Mouse (Mus musculus): ENCODE measurements around the gene Ankrd11.

The Ankrd11 gene

GRCm38 (mm10) chr8:123005328-123005727 lies 36.7 kb downstream of the Ankrd11 start:
- DNase-seq (ENCODE audit: low spot score), result no peak

GRCm38 (mm10) chr8:123004033-123004922 lies 37.8 kb downstream of the Ankrd11 start:
- DNase-seq (ENCODE audit: low spot score), result no peak

DNA sequence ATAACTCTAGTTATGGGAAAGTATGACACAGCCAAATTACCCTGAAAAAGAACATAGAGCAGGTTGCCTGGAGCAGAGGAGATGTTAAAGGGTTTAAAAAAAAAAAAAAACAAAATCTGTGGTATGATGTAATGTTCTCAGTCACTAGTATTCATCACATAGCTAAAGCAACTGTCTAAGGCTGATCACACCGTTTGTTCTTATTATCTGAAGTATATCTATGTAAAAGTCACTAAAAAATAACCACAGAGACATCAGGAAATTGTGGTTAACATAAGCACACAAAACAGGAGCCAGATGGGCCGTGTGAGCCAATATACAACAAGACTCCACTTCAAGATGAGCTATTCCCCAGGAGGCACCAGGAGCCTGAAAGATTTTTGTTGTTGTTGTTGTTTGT lies 41.8 kb downstream of the Ankrd11 start:
- no peak for DNase-seq (ENCODE audit: low spot score)

GRCm38 (mm10) chr8:122997963-122998362 lies 44.1 kb downstream of the Ankrd11 start:
- no peak for DNase-seq (ENCODE audit: low spot score)

DNA sequence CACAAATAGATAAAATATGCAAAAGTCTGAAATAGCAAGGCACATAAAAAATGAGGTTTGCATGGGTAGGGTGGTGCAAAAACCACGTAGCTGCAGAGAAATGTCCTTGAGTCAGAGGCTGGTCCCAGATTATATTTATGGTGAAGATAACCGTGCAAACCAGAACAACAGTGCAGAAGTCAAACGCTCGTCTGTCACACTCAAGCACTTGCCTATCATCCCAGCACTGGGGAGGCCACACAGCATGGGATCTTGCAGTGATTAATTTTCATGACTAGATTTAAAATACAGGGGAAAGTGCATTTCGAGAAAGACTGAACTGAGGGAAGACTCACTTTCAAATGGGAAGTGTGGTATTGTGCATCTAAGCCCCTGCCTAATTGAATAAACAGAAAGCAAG lies 48.3 kb downstream of the Ankrd11 start:
- no peak for DNase-seq (ENCODE audit: low spot score)

DNA sequence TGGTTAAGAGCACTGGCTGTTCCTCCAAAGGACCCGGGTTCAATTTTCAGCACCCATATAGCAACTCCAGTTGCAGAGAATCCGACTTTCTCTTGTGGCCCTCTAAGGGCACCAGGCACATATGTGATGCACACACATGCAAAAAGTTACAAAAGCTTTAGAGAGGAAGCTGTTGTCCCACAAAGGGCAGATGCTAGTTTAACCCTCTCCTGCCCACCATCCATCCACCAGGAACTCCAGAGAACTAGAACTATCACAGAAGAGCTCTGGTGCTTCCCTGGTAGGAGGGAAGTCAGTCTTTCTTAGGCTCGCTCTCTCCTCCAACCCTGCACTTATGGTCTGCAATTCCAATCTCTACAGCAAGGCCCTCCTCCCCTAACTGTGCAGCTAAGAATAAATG lies 49.0 kb downstream of the Ankrd11 start:
- DNase-seq (ENCODE audit: low spot score), result no peak

- no peak for DNase-seq (ENCODE audit: low spot score)
Measured at GRCm38 (mm10) chr8:122992296-122992695, 49.8 kb downstream of the Ankrd11 start.

DNA sequence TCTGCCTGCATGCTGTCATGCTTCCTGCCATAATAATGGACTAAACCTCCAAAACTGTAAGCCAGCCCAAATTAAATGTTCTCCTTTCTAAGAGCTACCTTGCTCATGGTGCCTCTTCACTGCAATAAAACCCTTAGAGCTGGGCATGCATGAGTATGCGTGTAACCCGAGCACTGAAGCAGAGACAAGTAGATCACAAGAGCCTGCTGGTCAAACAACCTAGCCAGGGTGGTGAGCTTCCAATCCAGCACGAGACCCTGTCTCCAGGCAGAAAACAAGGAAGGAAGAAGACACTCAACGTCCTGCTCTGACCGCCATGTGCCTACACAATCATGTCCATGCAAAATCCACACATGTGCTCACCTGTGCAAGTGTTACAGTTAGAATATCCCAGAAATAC lies 50.7 kb downstream of the Ankrd11 start:
- no peak for DNase-seq (ENCODE audit: low spot score)

DNA sequence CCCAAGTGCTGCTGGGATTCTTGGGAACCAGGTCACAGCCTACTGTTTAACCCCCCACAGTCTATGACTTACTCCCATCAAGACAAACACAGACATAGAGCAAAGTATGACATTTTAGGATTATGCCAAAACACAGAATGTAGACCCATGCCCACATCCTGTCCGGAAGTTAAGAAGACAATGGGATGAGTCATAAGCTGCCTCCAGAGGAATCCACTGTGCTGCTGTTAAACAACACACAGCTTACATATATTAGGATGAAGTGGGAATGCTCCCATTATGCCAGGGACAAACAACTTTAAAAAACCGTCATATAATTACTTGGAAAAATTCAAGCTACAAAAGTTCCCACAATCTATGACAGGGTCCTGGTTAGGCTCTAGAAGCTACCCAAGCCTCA lies 52.1 kb downstream of the Ankrd11 start:
- DNase-seq (ENCODE audit: low spot score), result no peak

- DNase-seq (ENCODE audit: low spot score), result no peak
Measured at GRCm38 (mm10) chr8:122988955-122989354, 53.1 kb downstream of the Ankrd11 start.

DNA sequence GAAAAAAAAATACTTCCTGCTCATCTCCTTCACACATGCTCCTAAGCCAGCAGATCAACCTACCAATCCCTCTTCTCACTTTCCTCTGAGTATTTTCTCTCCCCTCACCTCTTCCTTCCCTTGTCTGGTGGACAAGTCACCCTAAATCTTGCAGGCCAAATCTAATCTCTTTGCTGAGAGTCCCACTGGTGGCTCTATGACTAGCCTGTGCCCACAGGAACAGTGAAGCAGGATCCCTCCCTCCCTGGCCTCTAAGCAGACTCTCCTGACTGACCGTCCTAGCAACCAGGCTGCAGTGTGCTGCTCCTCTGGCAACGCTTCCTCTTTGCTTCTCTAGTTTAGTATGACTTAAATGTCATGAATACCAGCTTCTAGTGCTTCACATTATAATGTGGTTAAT lies 54.8 kb downstream of the Ankrd11 start:
- no peak for DNase-seq (ENCODE audit: low spot score)

- DNase-seq (ENCODE audit: low spot score), result no peak
Measured at GRCm38 (mm10) chr8:122986501-122987184, 55.4 kb downstream of the Ankrd11 start.

DNA sequence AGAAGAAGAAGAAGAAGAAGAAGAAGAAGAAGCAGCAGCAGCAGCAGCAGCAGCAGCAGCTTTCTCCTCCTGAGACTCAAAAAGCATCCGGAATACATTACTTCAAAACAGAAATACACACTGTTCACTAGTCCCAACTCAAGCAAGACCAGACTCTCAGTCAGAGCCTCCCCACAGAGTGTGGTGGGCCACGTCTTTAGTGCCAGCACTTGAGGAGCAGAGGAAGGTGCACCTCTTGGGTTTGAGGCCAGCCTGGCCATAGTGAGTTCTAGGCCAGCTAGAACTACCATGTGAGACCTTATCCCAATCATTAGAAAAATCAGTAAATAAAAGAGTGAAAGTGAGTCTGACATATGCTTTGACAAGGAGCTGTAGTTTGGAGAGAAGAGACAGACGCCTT lies 57.9 kb downstream of the Ankrd11 start:
- no peak for DNase-seq (ENCODE audit: low spot score)

DNA sequence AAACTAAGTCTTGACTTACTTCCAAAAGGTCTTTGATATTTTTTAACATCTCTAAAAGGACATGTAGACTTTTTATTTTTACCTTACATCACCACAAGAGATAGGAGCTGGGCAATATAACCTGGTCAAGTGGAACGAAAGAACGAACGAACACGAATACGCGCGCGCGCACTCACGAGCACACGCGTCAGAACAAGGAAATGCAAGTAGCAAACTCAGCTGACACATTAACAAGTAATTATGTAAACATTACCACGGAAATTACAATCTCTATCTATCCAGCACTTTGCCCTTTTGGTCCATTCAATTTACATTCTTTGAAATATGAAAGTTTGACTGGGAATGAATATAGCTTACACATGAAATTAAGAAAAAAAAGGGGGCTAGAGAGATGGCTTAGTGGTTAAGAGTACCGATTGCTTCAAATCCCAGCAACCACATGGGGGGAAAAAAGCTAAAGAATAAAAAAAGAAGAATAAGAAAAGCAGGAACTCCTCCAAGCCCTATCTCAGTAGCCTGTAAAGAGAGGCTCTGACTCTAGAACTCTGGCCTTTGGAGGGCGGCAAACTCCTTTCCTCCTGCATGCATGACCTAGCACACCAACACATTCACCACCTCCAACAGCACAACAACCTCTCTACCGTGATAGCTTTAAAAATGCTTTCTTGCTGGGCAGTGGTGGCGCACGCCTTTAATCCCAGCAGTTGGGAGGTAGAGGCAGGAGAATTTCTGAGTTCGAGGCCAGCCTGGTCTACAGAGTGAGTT lies 58.7 kb downstream of the Ankrd11 start:
- no peak for DNase-seq (ENCODE audit: low spot score)

- DNase-seq (ENCODE audit: low spot score), result peak; percentile 79
Measured at GRCm38 (mm10) chr8:122981646-122982045, 60.4 kb downstream of the Ankrd11 start.

- no peak for DNase-seq (ENCODE audit: low spot score)
Measured at GRCm38 (mm10) chr8:122979865-122980509, 62.1 kb downstream of the Ankrd11 start.

DNA sequence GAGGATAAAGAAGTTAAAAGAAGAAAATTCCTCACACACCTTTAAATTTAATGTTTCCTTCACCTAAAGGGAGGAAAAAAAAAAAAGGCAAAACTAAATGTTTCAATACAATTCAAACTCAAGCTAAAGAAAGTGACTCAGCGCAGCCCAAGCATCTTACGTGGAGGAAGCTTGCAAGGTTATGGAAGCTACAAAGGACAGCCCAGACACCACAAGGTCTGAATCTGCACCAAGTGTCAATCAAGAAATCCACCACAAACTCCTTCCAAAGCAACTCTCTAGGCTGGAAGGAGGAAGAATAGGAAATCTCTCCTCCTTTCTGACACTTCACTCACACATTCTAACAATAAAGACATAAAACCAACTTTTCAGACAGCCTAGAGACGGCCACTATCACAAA lies 62.7 kb downstream of the Ankrd11 start:
- DNase-seq (ENCODE audit: low spot score), result no peak

DNA sequence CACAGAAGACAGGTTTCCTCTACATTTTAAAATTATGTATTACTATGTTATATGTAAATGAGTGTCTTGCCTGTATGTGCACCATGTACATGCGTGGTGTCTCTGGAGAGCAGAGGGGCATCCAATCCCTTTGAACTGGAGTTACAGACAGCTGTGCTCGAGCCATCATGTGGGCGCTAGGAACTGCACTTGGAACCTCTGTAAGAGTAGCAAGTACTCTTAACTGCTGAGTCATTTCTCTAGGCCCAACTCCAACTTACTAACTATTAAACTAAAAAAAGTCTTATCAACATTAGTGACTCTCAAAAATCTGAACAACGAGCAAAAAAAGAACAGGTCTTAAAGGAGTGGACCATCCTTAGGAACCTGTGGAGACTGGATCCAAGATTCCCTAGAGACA lies 66.0 kb downstream of the Ankrd11 start:
- peak; percentile 23 for DNase-seq (ENCODE audit: low spot score)

- no peak for DNase-seq (ENCODE audit: low spot score)
Measured at GRCm38 (mm10) chr8:122969964-122970620, 72.0 kb downstream of the Ankrd11 start.

- DNase-seq (ENCODE audit: low spot score), result no peak
Measured at GRCm38 (mm10) chr8:122968145-122968544, 73.9 kb downstream of the Ankrd11 start.

- no peak for DNase-seq (ENCODE audit: low spot score)
Measured at GRCm38 (mm10) chr8:122966638-122967037, 75.4 kb downstream of the Ankrd11 start.

DNA sequence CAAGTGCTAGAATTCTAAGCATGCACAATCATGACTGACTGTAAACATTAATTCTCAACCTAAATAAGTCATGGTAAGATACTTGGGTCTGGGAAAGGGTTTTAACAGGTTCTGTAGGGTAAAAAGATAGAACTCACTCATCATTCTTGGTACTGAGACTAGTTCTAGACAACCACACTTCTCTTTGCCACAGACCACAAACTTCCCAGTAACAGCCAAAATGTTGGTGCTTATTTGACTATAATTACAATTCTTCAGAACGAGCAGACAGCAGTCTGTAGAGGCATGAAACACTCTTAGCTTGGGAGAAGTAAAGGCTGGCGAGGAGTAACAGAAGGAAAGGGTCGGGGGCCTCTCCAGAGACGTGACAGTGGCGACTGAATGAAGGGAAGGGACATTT lies 80.0 kb downstream of the Ankrd11 start:
- DNase-seq (ENCODE audit: low spot score), result no peak
